Mouse (Mus musculus) midbrain, embryonic 15.5 days (tissue): ENCODE data around the gene Ccdc173. TPM values are rescaled to one million over a fixed set of nuclear protein-coding genes. Genes with fewer than 3 reads are reported as not detected.
A peak's percentile ranks its signal among the peaks of the same experiment; 100 is the strongest.
"Not testable (repeated sequence)": the region's sequence is repeated elsewhere in the genome, so short reads cannot be mapped to it uniquely, and the experiment has no call there.

Source experiments
- ATAC-seq: fragments of 200-750 bp; cut with Nextera tagmentation; replicated peaks from 2 replicates; pipeline ENCODE4 v1.8.0; 2017; ENCODE audit warnings: moderate TSS enrichment
- H3K27ac ChIP-seq: fragments of 300-500 bp; sonication (generic); 2 replicates; pipeline ENCODE4 v1.5.1; 2015; ENCODE audit warnings: mild to moderate bottlenecking, inconsistent platforms
- H3K27me3 ChIP-seq: fragments of 300-500 bp; sonication (generic); replicated peaks from 2 replicates; pipeline ENCODE4 v1.6.1; 2015; ENCODE audit warnings: inconsistent platforms
- H3K36me3 ChIP-seq: fragments of 300-500 bp; sonication (generic); replicated peaks from 2 replicates; pipeline ENCODE4 v1.6.1; 2015; ENCODE audit warnings: inconsistent platforms
- H3K4me1 ChIP-seq: fragments of 300-500 bp; sonication (generic); 2 replicates; pipeline ENCODE4 v1.6.1; 2015; ENCODE audit warnings: inconsistent platforms
- H3K4me2 ChIP-seq: fragments of 300-500 bp; sonication (generic); 2 replicates; pipeline ENCODE4 v1.6.1; 2015; ENCODE audit warnings: inconsistent platforms, mild to moderate bottlenecking, moderate library complexity
- H3K4me3 ChIP-seq: fragments of 300-500 bp; sonication (generic); 2 replicates; pipeline ENCODE4 v1.5.1; 2015; ENCODE audit warnings: mild to moderate bottlenecking, inconsistent platforms
- H3K9ac ChIP-seq: fragments of 300-500 bp; sonication (generic); 2 replicates; pipeline ENCODE4 v1.6.1; 2015; ENCODE audit warnings: mild to moderate bottlenecking, inconsistent platforms
- H3K9me3 ChIP-seq: fragments of 300-500 bp; sonication (generic); 2 replicates; pipeline ENCODE4 v1.6.1; 2016; ENCODE audit warnings: inconsistent platforms
- WGBS: fragments of 180-500 bp; shearing (Covaris S2); methylation state at CpG from one replicate; pipeline ENCODE4 v1.1.7; 2015; ENCODE audit warnings: mixed read lengths; 5-methylcytosine and 5-hydroxymethylcytosine counted together
- polyA plus RNA-seq: library from polyadenylated mRNA; unstranded; fragments of >200 nt; fragmentation: Nextera tagmentation; extraction: Ambion mirVana; gene quantifications from 2 replicates; pipeline ENCODE4 v1.2.1, GENCODE M21; 2015

Ccdc173 gene
- polyA plus RNA-seq, 1 experiment from 2014 or later: 2.8 TPM

GRCm38 (mm10) chr2:69820201-69820600 is 30.8 kb upstream of the Ccdc173 start:
- Histone ChIP-seq H3K9me3 (no peaks in the 10 kb centered on the region), H3K4me2 (no peak overlapping the region), H3K27ac (no peak overlapping the region), H3K4me3 (no peak overlapping the region), H3K9ac (no peak overlapping the region), H3K36me3 (no peaks in the 10 kb centered on the region), H3K4me1 (peaks cover 26% of the 10 kb centered on the region), H3K27me3 (no peaks in the 10 kb centered on the region)
- ATAC-seq: no peak
- WGBS: 75% methylated on average over 1 of the region's 1 CpGs

- Histone ChIP-seq H3K4me2 (no peak overlapping the region), H3K36me3 (no peaks in the 10 kb centered on the region), H3K4me1 (peaks cover 10% of the 10 kb centered on the region), H3K27ac (no peak overlapping the region), H3K9me3 (no peaks in the 10 kb centered on the region), H3K4me3 (no peak overlapping the region), H3K27me3 (no peaks in the 10 kb centered on the region), H3K9ac (no peak overlapping the region)
- 86% methylated on average over 9 of the region's 9 CpGs for WGBS
- ATAC-seq: no peak
These were observed 29.1 kb upstream of the Ccdc173 start for GRCm38 (mm10) chr2:69818350-69819085.

DNA sequence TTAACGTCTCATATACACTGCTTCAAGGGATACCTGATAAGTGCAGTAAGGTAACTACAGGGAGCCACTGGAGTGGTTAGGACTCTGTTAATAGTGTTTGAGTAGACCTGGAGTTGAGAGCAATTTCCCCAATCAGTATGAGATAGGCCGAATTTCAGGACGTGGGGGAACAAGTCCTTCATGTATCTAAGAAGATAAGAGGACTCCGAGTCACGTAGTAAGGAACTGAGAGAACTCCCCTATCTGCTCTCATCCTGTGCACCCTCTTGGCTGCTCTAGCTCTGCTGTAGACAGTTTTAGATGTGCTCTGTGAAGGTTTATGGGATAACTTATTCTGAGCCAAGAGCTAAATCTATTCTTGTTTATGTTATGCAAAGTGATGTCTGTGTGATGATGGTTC is 27.2 kb upstream of the Ccdc173 start:
- WGBS: 92% methylated on average over 5 of the region's 5 CpGs
- Histone ChIP-seq H3K36me3 (no peaks in the 10 kb centered on the region), H3K27ac (no peak overlapping the region), H3K4me2 (no peak overlapping the region), H3K4me1 (peaks cover 2% of the 10 kb centered on the region), H3K9ac (no peak overlapping the region), H3K4me3 (no peak overlapping the region), H3K9me3 (no peaks in the 10 kb centered on the region), H3K27me3 (no peaks in the 10 kb centered on the region)
- ATAC-seq: no peak

- not testable (repeated sequence) for H3K27ac ChIP-seq, H3K9ac ChIP-seq, H3K4me1 ChIP-seq, H3K4me2 ChIP-seq, H3K9me3 ChIP-seq, ATAC-seq, H3K27me3 ChIP-seq, H3K4me3 ChIP-seq, H3K36me3 ChIP-seq
- WGBS: 66% methylated on average over 7 of the region's 7 CpGs
These were observed 22.0 kb upstream of the Ccdc173 start for GRCm38 (mm10) chr2:69811349-69811748.

DNA sequence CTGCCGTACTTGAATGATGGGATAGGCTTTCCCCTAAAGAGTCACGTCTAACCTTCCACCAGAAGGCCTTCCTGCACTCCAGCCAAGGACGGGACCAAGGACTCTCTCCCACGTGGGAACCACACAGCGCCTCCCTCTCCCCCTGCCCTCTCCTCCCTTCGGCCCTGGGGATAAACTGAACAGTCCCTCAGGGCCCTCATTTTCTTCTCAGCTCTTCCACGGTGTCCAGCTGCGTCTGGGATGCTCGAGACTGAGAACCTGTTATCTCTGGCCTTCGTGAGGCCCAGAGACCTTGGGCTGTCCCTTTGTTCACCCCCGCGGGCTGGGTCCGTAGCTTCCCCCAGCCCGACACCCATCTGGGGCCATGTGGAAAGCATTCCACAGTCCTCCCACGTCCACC is 20.8 kb upstream of the Ccdc173 start:
- no peak overlapping the region for H3K9ac ChIP-seq
- H3K4me2 ChIP-seq: no peak overlapping the region
- ATAC-seq: no peak
- H3K36me3 ChIP-seq: no peaks in the 10 kb centered on the region
- H3K27me3 ChIP-seq: no peaks in the 10 kb centered on the region
- 62% methylated on average over 15 of the region's 15 CpGs for WGBS
- H3K4me1 ChIP-seq: no peaks in the 10 kb centered on the region
- no peak overlapping the region for H3K4me3 ChIP-seq
- H3K27ac ChIP-seq: no peak overlapping the region
- H3K9me3 ChIP-seq: no peaks in the 10 kb centered on the region

GRCm38 (mm10) chr2:69804663-69805062 is 15.3 kb upstream of the Ccdc173 start:
- H3K36me3 ChIP-seq, ATAC-seq, H3K4me1 ChIP-seq, H3K27ac ChIP-seq, H3K4me3 ChIP-seq, H3K4me2 ChIP-seq, H3K9me3 ChIP-seq, H3K27me3 ChIP-seq, H3K9ac ChIP-seq: not testable (repeated sequence)
- WGBS: 81% methylated on average over 9 of the region's 9 CpGs

GRCm38 (mm10) chr2:69803756-69804155 is 14.4 kb upstream of the Ccdc173 start:
- Histone ChIP-seq H3K27me3 (no peaks in the 10 kb centered on the region), H3K36me3 (no peaks in the 10 kb centered on the region), H3K4me3 (no peak overlapping the region), H3K4me1 (no peaks in the 10 kb centered on the region), H3K9me3 (no peaks in the 10 kb centered on the region), H3K9ac (no peak overlapping the region), H3K4me2 (no peak overlapping the region), H3K27ac (no peak overlapping the region)
- ATAC-seq: no peak
- WGBS: 60% methylated on average over 8 of the region's 8 CpGs

- Histone ChIP-seq H3K4me1 (no peaks in the 10 kb centered on the region), H3K36me3 (no peaks in the 10 kb centered on the region), H3K27ac (no peak overlapping the region), H3K4me3 (no peak overlapping the region), H3K9ac (no peak overlapping the region), H3K4me2 (no peak overlapping the region), H3K9me3 (no peaks in the 10 kb centered on the region), H3K27me3 (no peaks in the 10 kb centered on the region)
- 57% methylated on average over 5 of the region's 5 CpGs for WGBS
- no peak for ATAC-seq
These were observed 13.5 kb upstream of the Ccdc173 start for GRCm38 (mm10) chr2:69802911-69803312.

- Histone ChIP-seq H3K4me3 (peak overlapping the region; percentile 58; the same call in 1 of the 2 replicates), H3K27me3 (no peaks in the 10 kb centered on the region), H3K4me2 (peak overlapping the region; percentile 90), H3K9me3 (no peaks in the 10 kb centered on the region), H3K36me3 (peaks cover 20% of the 10 kb centered on the region), H3K27ac (0 out of 2 replicates have a peak overlapping the region, but pooled peaks have one; percentile 90), H3K4me1 (peaks cover 17% of the 10 kb centered on the region), H3K9ac (no peak overlapping the region)
- WGBS: 76% methylated on average over 4 of the region's 4 CpGs
- ATAC-seq: no peak
These were observed 1.3 kb upstream of the Ccdc173 start for GRCm38 (mm10) chr2:69790722-69791121.

DNA sequence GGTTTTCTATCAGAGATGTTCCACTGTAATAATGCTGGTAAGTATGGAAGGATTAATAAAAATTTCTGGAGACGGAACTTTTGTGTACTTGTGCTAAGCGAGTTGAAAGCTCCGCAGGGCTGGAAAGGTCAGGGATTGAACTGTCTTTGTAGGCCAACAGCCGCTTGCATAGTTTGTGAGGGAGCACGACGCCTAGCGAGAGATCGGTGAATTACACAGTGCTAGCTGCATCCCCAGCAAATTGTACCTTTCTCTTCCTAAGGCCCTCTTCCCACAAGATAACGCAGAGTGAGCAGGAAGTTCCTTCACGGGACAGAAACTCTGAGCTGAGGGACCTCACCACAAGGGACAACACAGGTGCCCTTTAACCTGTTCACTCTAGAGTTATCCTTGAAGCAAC is 910 bp upstream of the Ccdc173 start:
- Histone ChIP-seq H3K36me3 (peaks cover 16% of the 10 kb centered on the region; the same call in 1 of the 2 replicates), H3K4me1 (peaks cover 17% of the 10 kb centered on the region), H3K27ac (peak overlapping the region; percentile 90; the same call in 1 of the 2 replicates), H3K9ac (peak overlapping the region; percentile 86; the same call in 1 of the 2 replicates), H3K9me3 (no peaks in the 10 kb centered on the region), H3K27me3 (no peaks in the 10 kb centered on the region), H3K4me2 (peak overlapping the region; percentile 90), H3K4me3 (peak overlapping the region; percentile 58)
- peak; percentile 18; the same call in 1 of the 2 replicates for ATAC-seq
- WGBS: under 1% methylated on average over 10 of the region's 10 CpGs

- H3K4me3 ChIP-seq: peak overlapping the region; percentile 58
- peak; percentile 28 for ATAC-seq
- WGBS: 27% methylated on average over 9 of the region's 9 CpGs
- H3K36me3 ChIP-seq: 0 out of 2 replicates have a peak, but pooled peaks cover 13% of the 10 kb centered on the region
- peak overlapping the region; percentile 90 for H3K4me2 ChIP-seq
- peak overlapping the region; percentile 90 for H3K27ac ChIP-seq
- H3K4me1 ChIP-seq: peaks cover 17% of the 10 kb centered on the region
- peak overlapping the region; percentile 65 for H3K9ac ChIP-seq
- no peaks in the 10 kb centered on the region for H3K9me3 ChIP-seq
- no peaks in the 10 kb centered on the region for H3K27me3 ChIP-seq
These were observed 401 bp downstream of the Ccdc173 start for GRCm38 (mm10) chr2:69788974-69789373.

DNA sequence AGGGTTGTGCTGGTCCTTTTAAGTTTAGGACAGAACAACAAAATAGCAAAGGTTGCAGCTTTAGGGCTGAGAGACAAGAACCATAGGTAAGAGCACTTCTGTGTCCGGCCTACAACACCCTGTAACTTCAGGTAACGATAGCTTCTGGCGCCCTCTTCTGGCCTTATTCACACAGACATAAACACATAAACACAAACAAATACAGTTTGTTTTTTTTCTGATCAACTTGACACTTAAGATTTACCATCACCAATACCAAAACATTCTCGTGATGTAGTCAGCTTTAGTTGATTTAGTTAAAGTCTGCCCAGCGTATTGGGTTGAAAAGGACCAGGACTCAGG is 10.6 kb downstream of the Ccdc173 start:
- 48% methylated on average over 5 of the region's 5 CpGs for WGBS
- no peaks in the 10 kb centered on the region for H3K9me3 ChIP-seq
- no peak overlapping the region for H3K27ac ChIP-seq
- no peak overlapping the region for H3K4me3 ChIP-seq
- H3K4me2 ChIP-seq: no peak overlapping the region
- no peak for ATAC-seq
- 0 out of 2 replicates have a peak, but pooled peaks cover 6% of the 10 kb centered on the region for H3K36me3 ChIP-seq
- H3K9ac ChIP-seq: no peak overlapping the region
- no peaks in the 10 kb centered on the region for H3K27me3 ChIP-seq
- H3K4me1 ChIP-seq: no peaks in the 10 kb centered on the region
